8 mouse cellular contexts compared by ENCODE assay signal in genomic region chr6:58999044-58999453, GRCm38 (mm10). TPM values are rescaled to one million over a fixed set of nuclear protein-coding genes. Genes with fewer than 3 reads are reported as not detected.
DNase-seq lines count a peak whose midpoint lies in the region; ATAC-seq and TF ChIP-seq lines count a peak whose summit lies in the region.

No protein-coding gene starts in this region.

- no peak for TF ChIP-seq CTCF in heart, postnatal 0 days (IDR thresholded peaks at IDR 0.05; ENCODE audit: low read depth)

- no peaks in the 10 kb centered on the region for H3K4me1 ChIP-seq in hindbrain, embryonic 15.5 days (replicated peaks)
- H3K4me1 ChIP-seq in hindbrain, embryonic 11.5 days (replicated peaks; ENCODE audit: control insufficient read depth, insufficient read depth, low read length), result no peaks in the 10 kb centered on the region
- peaks cover 6% of the 10 kb centered on the region; the same call in 1 of the 2 replicates for H3K4me1 ChIP-seq in heart, postnatal 0 days (ENCODE audit: control insufficient read depth, insufficient read depth)

- H3K27me3 ChIP-seq in hindbrain, embryonic 15.5 days, result no peaks in the 10 kb centered on the region
- no peaks in the 10 kb centered on the region for H3K27me3 ChIP-seq in hindbrain, embryonic 11.5 days (ENCODE audit: control insufficient read depth, insufficient read depth, low read length)
- no peaks in the 10 kb centered on the region for H3K27me3 ChIP-seq in heart, postnatal 0 days (ENCODE audit: control insufficient read depth, insufficient read depth, low read length)

- no peaks in the 10 kb centered on the region for H3K36me3 ChIP-seq in hindbrain, embryonic 15.5 days
- no peaks in the 10 kb centered on the region for H3K36me3 ChIP-seq in hindbrain, embryonic 11.5 days (ENCODE audit: control insufficient read depth, insufficient read depth, low read length)
- no peaks in the 10 kb centered on the region for H3K36me3 ChIP-seq in heart, postnatal 0 days (replicated peaks; ENCODE audit: control insufficient read depth, insufficient read depth, low read length)

- ATAC-seq in hindbrain, embryonic 15.5 days (ENCODE audit: low FRiP score, low read depth), result 0 out of 2 replicates have a peak, but pooled peaks have one; percentile 19
- no peak for ATAC-seq in hindbrain, embryonic 11.5 days (ENCODE audit: low FRiP score)
- ATAC-seq in heart, postnatal 0 days (ENCODE audit: insufficient read depth, low read depth), result peak; percentile 86
- ATAC-seq in erythroblast, adult 5-6 weeks (replicated peaks; ENCODE audit: low FRiP score, poor library complexity, severe bottlenecking), result no peak

- TF ChIP-seq EP300 in heart, postnatal 0 days (IDR thresholded peaks at IDR 0.05; ENCODE audit: low read depth), result 0 out of 2 replicates have a peak, but pooled peaks have one; percentile 57

- no peak for DNase-seq in hindbrain, embryonic 11.5 days (ENCODE audit: low spot score)
- DNase-seq in brain, adult 2 months (ENCODE audit: low read depth, low spot score), result peak; percentile 13
- DNase-seq in heart, postnatal 0 days (ENCODE audit: low spot score), result peak; percentile 59
- peak; percentile 16 for DNase-seq in lung, postnatal 10 days
- DNase-seq in cerebellum, adult 9-10 months, result no peak
- DNase-seq in right cerebral cortex, adult 2 months (ENCODE audit: low spot score in 2 of 2), result no peak

- 36% methylated on average over 4 of the region's 4 CpGs for WGBS in hindbrain, embryonic 15.5 days
- 41% methylated on average over 4 of the region's 4 CpGs for whole genome bisulfite sequencing in hindbrain, embryonic 11.5 days
- 7% methylated on average over 4 of the region's 4 CpGs for WGBS in heart, postnatal 0 days

- no peak overlapping the region for H3K4me3 ChIP-seq in hindbrain, embryonic 15.5 days
- H3K4me3 ChIP-seq in hindbrain, embryonic 11.5 days (ENCODE audit: low read depth, low read length), result no peak overlapping the region
- 0 out of 2 replicates have a peak overlapping the region, but pooled peaks have one; percentile 2 for H3K4me3 ChIP-seq in heart, postnatal 0 days (ENCODE audit: low read depth, low read length)

- H3K27ac ChIP-seq in hindbrain, embryonic 15.5 days (replicated peaks), result peak overlapping the region; percentile 56; the same call in 1 of the 2 replicates
- no peak overlapping the region for H3K27ac ChIP-seq in hindbrain, embryonic 11.5 days (ENCODE audit: low read depth, low read length)
- H3K27ac ChIP-seq in heart, postnatal 0 days (ENCODE audit: low read depth), result peak overlapping the region; percentile 66

- H3K9ac ChIP-seq in hindbrain, embryonic 15.5 days, result no peak overlapping the region
- H3K9ac ChIP-seq in hindbrain, embryonic 11.5 days (ENCODE audit: low read depth, low read length), result no peak overlapping the region
- no peak overlapping the region for H3K9ac ChIP-seq in heart, postnatal 0 days (replicated peaks; ENCODE audit: low read depth, low read length)

- no peak overlapping the region for H3K4me2 ChIP-seq in hindbrain, embryonic 15.5 days
- no peak overlapping the region for H3K4me2 ChIP-seq in hindbrain, embryonic 11.5 days (replicated peaks; ENCODE audit: low read depth, low read length)
- H3K4me2 ChIP-seq in heart, postnatal 0 days (ENCODE audit: low read depth, low read length), result peak overlapping the region; percentile 38

- no peaks in the 10 kb centered on the region for H3K9me3 ChIP-seq in hindbrain, embryonic 15.5 days
- no peaks in the 10 kb centered on the region for H3K9me3 ChIP-seq in hindbrain, embryonic 11.5 days (ENCODE audit: control insufficient read depth, low read length)
- no peaks in the 10 kb centered on the region for H3K9me3 ChIP-seq in heart, postnatal 0 days (replicated peaks; ENCODE audit: control insufficient read depth, low read length)

RNA-seq across cellular contexts. Expression of gene Fam13a, which starts 25.3 kb away (rescaled TPM):
- 11.6 and 13.2 TPM in 2 replicates for polyA plus RNA-seq in hindbrain, embryonic 15.5 days (2015; fragmentation: Nextera tagmentation; extraction: Ambion mirVana)
- 5.6 and 5.8 TPM in 2 replicates for polyA plus RNA-seq in hindbrain, embryonic 11.5 days (2014; fragmentation: Nextera tagmentation; extraction: Ambion mirVana)
- total RNA-seq in heart, postnatal 0 days (2014; rRNA removed; ENCODE audit: low replicate concordance), result 3.3 and 12.4 TPM in 2 replicates
- polyA plus RNA-seq in heart, postnatal 0 days (2015; fragmentation: Nextera tagmentation; extraction: Ambion mirVana), result 9.5 and 10.7 TPM in 2 replicates
- total RNA-seq in erythroblast, adult 5-6 weeks (2015; ENCODE audit: low replicate concordance), result not detected in 2 replicates
- not detected in 2 replicates for total RNA-seq in erythroblast, adult 5-6 weeks (2017; ENCODE audit: low replicate concordance)

Comparison
In these comparisons a context has a peak if more than half of its experiments do, and no peak if none do; other contexts are left out.
1. ATAC-seq: peak in hindbrain, embryonic 15.5 days (single experiment) and heart, postnatal 0 days (single experiment); none in hindbrain, embryonic 11.5 days (single experiment) and erythroblast, adult 5-6 weeks (single experiment).
2. DNase-seq: peak in brain, adult 2 months (single experiment), heart, postnatal 0 days (single experiment) and lung, postnatal 10 days (single experiment); none in hindbrain, embryonic 11.5 days (single experiment), cerebellum, adult 9-10 months (single experiment) and right cerebral cortex, adult 2 months (0 of 2).